In genomic region chr10:105531080-105531894, GRCm38 (mm10) we compare ENCODE assay signal across 17 mouse cellular contexts. TPM values are rescaled to one million over a fixed set of nuclear protein-coding genes. Genes with fewer than 3 reads are reported as not detected.
DNase-seq lines count a peak whose midpoint lies in the region; ATAC-seq and TF ChIP-seq lines count a peak whose summit lies in the region.
"Had no signal": no experiment of that assay in that cellular context is flagged by ENCODE, and none has a peak within 500 bp of the region (broad histone marks: within the 10 kb centered on the region; RNA-seq: fewer than 3 reads in every experiment).

No protein-coding gene starts in this region.

- TF ChIP-seq POLR2A in brain, embryonic 14.5 days (IDR thresholded peaks at IDR 0.05; ENCODE audit: borderline replicate concordance, extremely low read depth, insufficient read depth, insufficient read length, poor library complexity, severe bottlenecking) = no peak

- no peaks in the 10 kb centered on the region for H3K27me3 ChIP-seq in hindbrain, embryonic 12.5 days
- H3K27me3 ChIP-seq in hindbrain, embryonic 13.5 days = no peaks in the 10 kb centered on the region
- no peaks in the 10 kb centered on the region for H3K27me3 ChIP-seq in forebrain, embryonic 16.5 days (replicated peaks; ENCODE audit: control insufficient read depth, insufficient read depth, low read length)
- H3K27me3 ChIP-seq: limb, embryonic 13.5 days had no signal

- peaks cover 6% of the 10 kb centered on the region for H3K4me1 ChIP-seq in hindbrain, embryonic 12.5 days
- H3K4me1 ChIP-seq in hindbrain, embryonic 13.5 days (replicated peaks) = peaks cover 8% of the 10 kb centered on the region
- H3K4me1 ChIP-seq in forebrain, embryonic 16.5 days (replicated peaks; ENCODE audit: control insufficient read depth, insufficient read depth, low read length) = peaks cover 14% of the 10 kb centered on the region

- no peaks in the 10 kb centered on the region for H3K9me3 ChIP-seq in hindbrain, embryonic 12.5 days (replicated peaks)
- H3K9me3 ChIP-seq in hindbrain, embryonic 13.5 days = no peaks in the 10 kb centered on the region
- H3K9me3 ChIP-seq in forebrain, embryonic 16.5 days (ENCODE audit: control insufficient read depth, low read length) = no peaks in the 10 kb centered on the region
- H3K9me3 ChIP-seq: embryonic facial prominence, embryonic 10.5 days; heart, embryonic 10.5 days; limb, embryonic 13.5 days had no signal

- no peak overlapping the region for H3K27ac ChIP-seq in hindbrain, embryonic 12.5 days
- no peak overlapping the region for H3K27ac ChIP-seq in hindbrain, embryonic 13.5 days
- H3K27ac ChIP-seq in forebrain, embryonic 16.5 days (ENCODE audit: low read length) = no peak overlapping the region
- H3K27ac ChIP-seq: embryonic facial prominence, embryonic 10.5 days; layer of hippocampus, adult 2 months; limb, embryonic 13.5 days had no signal

- no peak overlapping the region for H3K9ac ChIP-seq in hindbrain, embryonic 12.5 days
- H3K9ac ChIP-seq in hindbrain, embryonic 13.5 days = no peak overlapping the region
- no peak overlapping the region for H3K9ac ChIP-seq in forebrain, embryonic 16.5 days (replicated peaks; ENCODE audit: low read depth, low read length)
- H3K9ac ChIP-seq: limb, embryonic 13.5 days; lung, embryonic 14.5 days had no signal

- WGBS in hindbrain, embryonic 12.5 days = 70% methylated on average over 9 of the region's 9 CpGs
- WGBS in hindbrain, embryonic 13.5 days = 71% methylated on average over 9 of the region's 9 CpGs
- 36% methylated on average over 9 of the region's 9 CpGs for WGBS in forebrain, embryonic 16.5 days

- DNase-seq in brain, embryonic 14.5 days (ENCODE audit: low read depth) = peak; percentile 84
- DNase-seq in retina, postnatal 1 day = peak; percentile 49
- no peak for DNase-seq in c-Kit-positive CD71-positive TER-119-positive erythroid progenitor cells, embryonic 14.5 days (ENCODE audit: low spot score)
- no peak for DNase-seq in ovary, postnatal 10 days (ENCODE audit: low spot score)
- DNase-seq in heart, postnatal 4 days = no peak
- DNase-seq: adrenal gland, postnatal 14 days; cerebellum, adult 2 months; gastrocnemius, postnatal 36 days; lung, embryonic 14.5 days; right cerebral cortex, postnatal 25 days had no signal

- TF ChIP-seq CTCF in brain, embryonic 14.5 days (IDR thresholded peaks at IDR 0.05; ENCODE audit: borderline replicate concordance, extremely low read depth, insufficient read depth, insufficient read length) = no peak

- H3K36me3 ChIP-seq in hindbrain, embryonic 12.5 days = no peaks in the 10 kb centered on the region
- H3K36me3 ChIP-seq in hindbrain, embryonic 13.5 days = no peaks in the 10 kb centered on the region
- H3K36me3 ChIP-seq in forebrain, embryonic 16.5 days (ENCODE audit: control insufficient read depth, insufficient read depth) = no peaks in the 10 kb centered on the region
- H3K36me3 ChIP-seq: embryonic facial prominence, embryonic 10.5 days; heart, embryonic 10.5 days; limb, embryonic 13.5 days had no signal

- ATAC-seq in hindbrain, embryonic 12.5 days (ENCODE audit: low FRiP score) = 0 out of 2 replicates have a peak, but pooled peaks have one; percentile 61
- no peak for ATAC-seq in hindbrain, embryonic 13.5 days (ENCODE audit: low FRiP score)
- peak; percentile 74 for ATAC-seq in forebrain, embryonic 16.5 days

- H3K4me3 ChIP-seq in hindbrain, embryonic 12.5 days = no peak overlapping the region
- H3K4me3 ChIP-seq in hindbrain, embryonic 13.5 days = no peak overlapping the region
- H3K4me3 ChIP-seq in forebrain, embryonic 16.5 days (replicated peaks; ENCODE audit: low read length) = no peak overlapping the region
- H3K4me3 ChIP-seq: embryonic facial prominence, embryonic 10.5 days; heart, embryonic 10.5 days; layer of hippocampus, adult 2 months; limb, embryonic 13.5 days had no signal

- no peak overlapping the region for H3K4me2 ChIP-seq in hindbrain, embryonic 12.5 days (replicated peaks)
- H3K4me2 ChIP-seq in hindbrain, embryonic 13.5 days = no peak overlapping the region
- H3K4me2 ChIP-seq in forebrain, embryonic 16.5 days (ENCODE audit: low read length) = 0 out of 2 replicates have a peak overlapping the region, but pooled peaks have one; percentile 4
- H3K4me2 ChIP-seq: limb, embryonic 13.5 days; lung, embryonic 14.5 days had no signal

RNA-seq across cellular contexts. Expression of gene Tmtc2, which starts 43.0 kb away (rescaled TPM):
- polyA plus RNA-seq in hindbrain, embryonic 12.5 days (2016; fragmentation: Nextera tagmentation; extraction: Ambion mirVana) = 19.6 and 19.9 TPM in 2 replicates
- polyA plus RNA-seq in hindbrain, embryonic 13.5 days (2015; fragmentation: Nextera tagmentation; extraction: Ambion mirVana) = 11.9 TPM in 2 replicates
- polyA plus RNA-seq in brain, embryonic 14.5 days (2012; rRNA removed) = 9.5 and 14.5 TPM in 2 replicates
- polyA plus RNA-seq in forebrain, embryonic 16.5 days (2015; fragmentation: Nextera tagmentation; extraction: Ambion mirVana) = 6.1 and 7.2 TPM in 2 replicates
- total RNA-seq in heart, postnatal 4 days (2021) = 1 to 10 TPM; 5.5 to 7.6 TPM

Comparison
In these comparisons a context has a peak if more than half of its experiments do, and no peak if none do; other contexts are left out.
1. DNase-seq: peak in brain, embryonic 14.5 days (single experiment) and retina, postnatal 1 day (single experiment); none in c-Kit-positive CD71-positive TER-119-positive erythroid progenitor cells, embryonic 14.5 days (single experiment), ovary, postnatal 10 days (single experiment) and heart, postnatal 4 days (single experiment).